Mouse (Mus musculus): ENCODE measurements around the gene Egfl8. TPM values are rescaled to one million over a fixed set of nuclear protein-coding genes. Genes with fewer than 3 reads are reported as not detected.

The Egfl8 gene
- 2.3 to 3.3 TPM (median 3.0 TPM) in 3 replicates for total RNA-seq (2017)

- ATAC-seq (replicated peaks; ENCODE audit: insufficient number of reproducible peaks, low FRiP score, low TSS enrichment, poor library complexity, severe bottlenecking), result no peak
These were observed at the start of gene Egfl8 for GRCm38 (mm10) chr17:34615871-34616270. TSS of gene Egfl8 (minus strand) at chr17:34615971.

GRCm38 (mm10) chr17:34664472-34664871, 48.7 kb upstream of the Egfl8 start:
- ATAC-seq (replicated peaks; ENCODE audit: insufficient number of reproducible peaks, low FRiP score, low TSS enrichment, poor library complexity, severe bottlenecking), result no peak

GRCm38 (mm10) chr17:34663558-34663957, 47.8 kb upstream of the Egfl8 start:
- no peak for ATAC-seq (replicated peaks; ENCODE audit: insufficient number of reproducible peaks, low FRiP score, low TSS enrichment, poor library complexity, severe bottlenecking)

- no peak for ATAC-seq (replicated peaks; ENCODE audit: insufficient number of reproducible peaks, low FRiP score, low TSS enrichment, poor library complexity, severe bottlenecking)
These were observed 47.2 kb upstream of the Egfl8 start for GRCm38 (mm10) chr17:34662978-34663377.

- ATAC-seq (replicated peaks; ENCODE audit: insufficient number of reproducible peaks, low FRiP score, low TSS enrichment, poor library complexity, severe bottlenecking), result no peak
These were observed 46.7 kb upstream of the Egfl8 start for GRCm38 (mm10) chr17:34662468-34662867.

- no peak for ATAC-seq (replicated peaks; ENCODE audit: insufficient number of reproducible peaks, low FRiP score, low TSS enrichment, poor library complexity, severe bottlenecking)
These were observed 45.4 kb upstream of the Egfl8 start for GRCm38 (mm10) chr17:34661121-34661591.

- ATAC-seq (replicated peaks; ENCODE audit: insufficient number of reproducible peaks, low FRiP score, low TSS enrichment, poor library complexity, severe bottlenecking), result no peak
These were observed 44.6 kb upstream of the Egfl8 start for GRCm38 (mm10) chr17:34660259-34660820.

- no peak for ATAC-seq (replicated peaks; ENCODE audit: insufficient number of reproducible peaks, low FRiP score, low TSS enrichment, poor library complexity, severe bottlenecking)
These were observed 44.1 kb upstream of the Egfl8 start for GRCm38 (mm10) chr17:34659897-34660214.

GRCm38 (mm10) chr17:34659181-34659896, 43.6 kb upstream of the Egfl8 start:
- ATAC-seq (replicated peaks; ENCODE audit: insufficient number of reproducible peaks, low FRiP score, low TSS enrichment, poor library complexity, severe bottlenecking), result no peak

GRCm38 (mm10) chr17:34658591-34658990, 42.8 kb upstream of the Egfl8 start:
- ATAC-seq (replicated peaks; ENCODE audit: insufficient number of reproducible peaks, low FRiP score, low TSS enrichment, poor library complexity, severe bottlenecking), result no peak

- no peak for ATAC-seq (replicated peaks; ENCODE audit: insufficient number of reproducible peaks, low FRiP score, low TSS enrichment, poor library complexity, severe bottlenecking)
These were observed 42.4 kb upstream of the Egfl8 start for GRCm38 (mm10) chr17:34658145-34658544.

GRCm38 (mm10) chr17:34657271-34657670, 41.5 kb upstream of the Egfl8 start:
- ATAC-seq (replicated peaks; ENCODE audit: insufficient number of reproducible peaks, low FRiP score, low TSS enrichment, poor library complexity, severe bottlenecking), result no peak

- ATAC-seq (replicated peaks; ENCODE audit: insufficient number of reproducible peaks, low FRiP score, low TSS enrichment, poor library complexity, severe bottlenecking), result no peak
These were observed 40.9 kb upstream of the Egfl8 start for GRCm38 (mm10) chr17:34656666-34657065.

GRCm38 (mm10) chr17:34655581-34655991, 39.8 kb upstream of the Egfl8 start:
- ATAC-seq (replicated peaks; ENCODE audit: insufficient number of reproducible peaks, low FRiP score, low TSS enrichment, poor library complexity, severe bottlenecking), result no peak

GRCm38 (mm10) chr17:34655160-34655559, 39.4 kb upstream of the Egfl8 start:
- no peak for ATAC-seq (replicated peaks; ENCODE audit: insufficient number of reproducible peaks, low FRiP score, low TSS enrichment, poor library complexity, severe bottlenecking)

GRCm38 (mm10) chr17:34654392-34654791, 38.6 kb upstream of the Egfl8 start:
- ATAC-seq (replicated peaks; ENCODE audit: insufficient number of reproducible peaks, low FRiP score, low TSS enrichment, poor library complexity, severe bottlenecking), result no peak

GRCm38 (mm10) chr17:34653746-34654285, 38.0 kb upstream of the Egfl8 start:
- ATAC-seq (replicated peaks; ENCODE audit: insufficient number of reproducible peaks, low FRiP score, low TSS enrichment, poor library complexity, severe bottlenecking), result no peak

GRCm38 (mm10) chr17:34652985-34653384, 37.2 kb upstream of the Egfl8 start:
- no peak for ATAC-seq (replicated peaks; ENCODE audit: insufficient number of reproducible peaks, low FRiP score, low TSS enrichment, poor library complexity, severe bottlenecking)

- ATAC-seq (replicated peaks; ENCODE audit: insufficient number of reproducible peaks, low FRiP score, low TSS enrichment, poor library complexity, severe bottlenecking), result no peak
These were observed 36.8 kb upstream of the Egfl8 start for GRCm38 (mm10) chr17:34652546-34652945.

- no peak for ATAC-seq (replicated peaks; ENCODE audit: insufficient number of reproducible peaks, low FRiP score, low TSS enrichment, poor library complexity, severe bottlenecking)
These were observed 35.9 kb upstream of the Egfl8 start for GRCm38 (mm10) chr17:34651507-34652221.
